Mouse (Mus musculus): ENCODE results near the gene Trp53rka. TPM values are rescaled to one million over a fixed set of nuclear protein-coding genes. Genes with fewer than 3 reads are reported as not detected.
A peak's percentile ranks its signal among the peaks of the same experiment; 100 is the strongest.

Trp53rka gene
- polyA plus RNA-seq, 1 experiment = 12.4 TPM

DNA sequence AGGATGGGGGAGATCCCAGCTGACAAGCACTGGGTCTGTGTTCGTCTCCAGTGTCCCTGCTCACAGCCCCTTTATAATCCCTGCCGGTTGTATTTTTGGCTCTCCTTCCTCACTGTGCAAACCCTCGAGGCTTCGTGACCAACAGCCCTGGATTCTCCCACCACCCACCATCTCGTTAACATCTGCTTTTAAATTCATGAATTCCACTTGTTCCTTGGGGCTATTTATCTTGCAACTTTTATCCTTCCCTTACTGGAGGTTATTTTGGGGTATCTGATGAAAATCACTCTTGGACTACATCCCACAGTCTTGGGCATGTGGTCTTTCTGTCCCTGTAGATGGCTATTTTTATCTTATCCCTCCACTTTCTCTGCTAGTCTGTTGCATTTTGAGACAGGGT, 17.3 kb upstream of the Trp53rka start:
- no peaks in the 10 kb centered on the region for H3K4me1 ChIP-seq (ENCODE audit: control insufficient read depth, insufficient read depth, low read length)
- H3K27ac ChIP-seq (ENCODE audit: insufficient read depth, low read length) = no peak overlapping the region
- TF ChIP-seq POLR2A (IDR thresholded peaks at IDR 0.05; ENCODE audit: low read depth, low read length) (no peak), CTCF (IDR thresholded peaks at IDR 0.05; ENCODE audit: borderline replicate concordance, insufficient read depth, low read length) (no peak)
- no peak overlapping the region for H3K4me3 ChIP-seq (ENCODE audit: insufficient read depth, low read length)

GRCm38 (mm10) chr2:165509686-165510085, 16.6 kb upstream of the Trp53rka start:
- no peak overlapping the region for H3K27ac ChIP-seq (ENCODE audit: insufficient read depth, low read length)
- TF ChIP-seq POLR2A (IDR thresholded peaks at IDR 0.05; ENCODE audit: low read depth, low read length) (no peak), CTCF (IDR thresholded peaks at IDR 0.05; ENCODE audit: borderline replicate concordance, insufficient read depth, low read length) (no peak)
- H3K4me3 ChIP-seq (ENCODE audit: insufficient read depth, low read length) = no peak overlapping the region
- H3K4me1 ChIP-seq (ENCODE audit: control insufficient read depth, insufficient read depth, low read length) = no peaks in the 10 kb centered on the region

GRCm38 (mm10) chr2:165503259-165504203, 10.4 kb upstream of the Trp53rka start, which contains the start of gene Slc2a10:
Gene Slc2a10 (plus strand): TSS chr2:165503787.
- peak; percentile 70 for TF ChIP-seq POLR2A (IDR thresholded peaks at IDR 0.05; ENCODE audit: low read depth, low read length)
- TF ChIP-seq CTCF (IDR thresholded peaks at IDR 0.05; ENCODE audit: borderline replicate concordance, insufficient read depth, low read length) = no peak
- Histone ChIP-seq H3K4me1 (ENCODE audit: control insufficient read depth, insufficient read depth, low read length) (no peaks in the 10 kb centered on the region), H3K27ac (ENCODE audit: insufficient read depth, low read length) (peak within 1 kb of the TSS; percentile 9; the same call in 1 of the 2 replicates), H3K4me3 (ENCODE audit: insufficient read depth, low read length) (peak within 1 kb of the TSS; percentile 67)

DNA sequence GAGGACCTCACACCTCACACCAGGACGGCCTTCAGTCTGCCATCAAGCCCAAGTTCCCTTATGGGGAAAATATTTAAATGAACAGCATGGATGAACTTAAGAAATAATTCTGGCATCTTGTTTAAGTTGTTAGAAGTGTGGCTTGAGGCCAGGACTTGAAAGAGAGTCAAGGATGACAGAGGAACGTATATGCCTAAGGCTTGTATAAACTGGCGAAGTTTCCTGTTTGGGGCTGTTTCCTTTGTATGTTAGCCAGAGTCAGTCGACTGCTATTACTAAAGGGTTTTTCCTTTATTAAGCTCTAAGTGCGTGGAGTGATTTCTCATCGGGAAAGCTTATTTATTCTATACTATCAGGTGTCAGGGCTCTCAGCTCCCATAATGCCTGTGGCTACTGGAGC, 5.7 kb upstream of the Trp53rka start:
- H3K4me1 ChIP-seq (ENCODE audit: control insufficient read depth, insufficient read depth, low read length) = no peaks in the 10 kb centered on the region
- no peak overlapping the region for H3K4me3 ChIP-seq (ENCODE audit: insufficient read depth, low read length)
- TF ChIP-seq CTCF (IDR thresholded peaks at IDR 0.05; ENCODE audit: borderline replicate concordance, insufficient read depth, low read length) (no peak), POLR2A (IDR thresholded peaks at IDR 0.05; ENCODE audit: low read depth, low read length) (no peak)
- H3K27ac ChIP-seq (ENCODE audit: insufficient read depth, low read length) = no peak overlapping the region

- no peak overlapping the region for H3K4me3 ChIP-seq (ENCODE audit: insufficient read depth, low read length)
- no peak overlapping the region for H3K27ac ChIP-seq (ENCODE audit: insufficient read depth, low read length)
- no peak for TF ChIP-seq CTCF (IDR thresholded peaks at IDR 0.05; ENCODE audit: borderline replicate concordance, insufficient read depth, low read length)
- no peak for TF ChIP-seq POLR2A (IDR thresholded peaks at IDR 0.05; ENCODE audit: low read depth, low read length)
- H3K4me1 ChIP-seq (ENCODE audit: control insufficient read depth, insufficient read depth, low read length) = no peaks in the 10 kb centered on the region
These were observed 4.7 kb upstream of the Trp53rka start for GRCm38 (mm10) chr2:165497706-165498275.

DNA sequence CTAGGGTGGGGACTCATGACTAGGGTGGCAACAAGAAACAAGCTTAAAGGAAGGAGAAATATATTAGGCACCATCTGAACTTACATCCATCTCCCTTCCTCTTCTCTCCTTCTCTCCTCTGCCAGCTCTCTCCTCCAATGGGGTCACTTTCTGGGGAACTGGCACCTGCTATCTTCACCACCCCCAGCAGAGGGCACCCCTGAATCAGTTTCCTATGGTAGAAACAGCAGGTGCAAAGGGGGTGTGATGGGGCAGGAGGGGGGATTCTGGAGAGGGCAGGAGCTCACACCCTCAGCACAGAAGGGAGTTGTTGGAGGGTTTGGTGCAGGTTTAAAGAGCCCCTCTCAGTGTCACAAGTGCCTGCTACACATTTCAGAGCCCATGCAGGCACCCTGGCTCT, 3.1 kb upstream of the Trp53rka start:
- no peak overlapping the region for H3K27ac ChIP-seq (ENCODE audit: insufficient read depth, low read length)
- no peak overlapping the region for H3K4me3 ChIP-seq (ENCODE audit: insufficient read depth, low read length)
- TF ChIP-seq CTCF (IDR thresholded peaks at IDR 0.05; ENCODE audit: borderline replicate concordance, insufficient read depth, low read length) (no peak), POLR2A (IDR thresholded peaks at IDR 0.05; ENCODE audit: low read depth, low read length) (no peak)
- H3K4me1 ChIP-seq (ENCODE audit: control insufficient read depth, insufficient read depth, low read length) = no peaks in the 10 kb centered on the region

DNA sequence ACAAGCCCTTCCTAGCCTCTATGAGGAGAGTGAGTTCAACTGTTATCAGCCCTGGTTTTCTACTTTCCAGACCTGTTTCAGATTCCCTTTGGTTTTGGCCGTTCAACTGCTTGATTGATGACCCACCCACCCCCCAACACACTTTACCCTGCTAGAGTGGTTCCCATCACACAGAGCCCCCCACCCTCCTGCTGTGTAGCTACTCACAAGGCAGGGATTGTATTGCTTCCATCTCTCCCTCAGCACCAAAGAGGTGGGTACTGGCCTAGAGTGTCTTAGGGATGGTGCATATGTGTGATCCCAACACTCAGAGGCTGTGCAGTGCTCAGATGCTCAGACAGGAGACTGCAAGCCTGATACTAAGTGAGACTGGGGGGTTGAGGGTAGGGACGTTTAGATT, 1.4 kb upstream of the Trp53rka start:
- no peak overlapping the region for H3K27ac ChIP-seq (ENCODE audit: insufficient read depth, low read length)
- TF ChIP-seq POLR2A (IDR thresholded peaks at IDR 0.05; ENCODE audit: low read depth, low read length) (no peak), CTCF (IDR thresholded peaks at IDR 0.05; ENCODE audit: borderline replicate concordance, insufficient read depth, low read length) (no peak)
- H3K4me1 ChIP-seq (ENCODE audit: control insufficient read depth, insufficient read depth, low read length) = no peaks in the 10 kb centered on the region
- no peak overlapping the region for H3K4me3 ChIP-seq (ENCODE audit: insufficient read depth, low read length)

DNA sequence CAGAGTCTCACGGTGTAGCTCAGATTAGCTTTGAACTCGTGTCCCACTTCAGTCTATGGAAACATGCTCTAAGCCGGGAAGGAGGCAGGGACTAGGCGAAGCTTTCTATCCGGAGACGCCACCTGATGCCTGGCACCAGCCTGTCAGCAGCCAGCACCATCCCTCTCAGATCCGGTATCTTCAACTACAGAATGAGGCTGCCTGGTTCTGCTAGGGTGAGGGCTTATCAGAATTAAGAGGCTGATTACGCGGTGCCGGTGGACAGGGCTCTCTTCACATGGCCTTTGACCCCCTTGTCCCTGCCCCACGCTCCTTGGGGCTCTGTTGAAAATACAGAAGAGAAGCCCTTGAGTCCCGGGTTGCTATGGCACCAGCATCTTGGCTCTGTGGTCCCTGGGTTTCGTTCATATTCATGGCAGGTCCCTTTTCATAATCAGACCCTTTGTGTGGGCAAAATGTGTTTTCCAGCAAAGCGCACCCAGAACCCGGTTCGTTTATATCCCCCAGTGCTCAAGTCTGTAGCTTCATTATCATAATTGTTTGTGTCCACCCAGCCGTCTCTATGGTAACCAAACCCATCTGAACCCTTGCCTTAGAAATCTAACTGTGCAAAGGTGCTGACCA, 575 bp upstream of the Trp53rka start:
- no peaks in the 10 kb centered on the region for H3K4me1 ChIP-seq (ENCODE audit: control insufficient read depth, insufficient read depth, low read length)
- H3K4me3 ChIP-seq (ENCODE audit: insufficient read depth, low read length) = peak overlapping the region; percentile 99
- TF ChIP-seq POLR2A (IDR thresholded peaks at IDR 0.05; ENCODE audit: low read depth, low read length) (no peak), CTCF (IDR thresholded peaks at IDR 0.05; ENCODE audit: borderline replicate concordance, insufficient read depth, low read length) (no peak)
- no peak overlapping the region for H3K27ac ChIP-seq (ENCODE audit: insufficient read depth, low read length)

GRCm38 (mm10) chr2:165486881-165487535, 6.1 kb downstream of the Trp53rka start:
- H3K4me3 ChIP-seq (ENCODE audit: insufficient read depth, low read length) = no peak overlapping the region
- no peaks in the 10 kb centered on the region for H3K4me1 ChIP-seq (ENCODE audit: control insufficient read depth, insufficient read depth, low read length)
- no peak for TF ChIP-seq POLR2A (IDR thresholded peaks at IDR 0.05; ENCODE audit: low read depth, low read length)
- peak; percentile 97 for TF ChIP-seq CTCF (IDR thresholded peaks at IDR 0.05; ENCODE audit: borderline replicate concordance, insufficient read depth, low read length)
- H3K27ac ChIP-seq (ENCODE audit: insufficient read depth, low read length) = no peak overlapping the region
